Mouse (Mus musculus) thymus, postnatal 4 days (tissue): ENCODE measurements around the gene BC028528.
"Not testable (repeated sequence)": the region's sequence is repeated elsewhere in the genome, so short reads cannot be mapped to it uniquely, and the experiment has no call there.

Source experiments
- DNase-seq: peaks from one replicate; pipeline ENCODE4 v3.0.0; 2021

Gene BC028528

GRCm38 (mm10) chr3:95872048-95872447 lies 19.8 kb downstream of the BC028528 start:
- DNase-seq = no peak

- DNase-seq = peak; percentile 84
Observed at GRCm38 (mm10) chr3:95871392-95871867, 20.4 kb downstream of the BC028528 start, which contains the start of gene Mrps21. TSS of gene Mrps21 (minus strand) at chr3:95871519.

GRCm38 (mm10) chr3:95870976-95871375 lies 20.8 kb downstream of the BC028528 start:
- no peak for DNase-seq

GRCm38 (mm10) chr3:95867408-95867807 lies 24.4 kb downstream of the BC028528 start:
- no peak for DNase-seq

- DNase-seq = no peak
Observed at GRCm38 (mm10) chr3:95866071-95866470, 25.7 kb downstream of the BC028528 start.

- no peak for DNase-seq
Observed at GRCm38 (mm10) chr3:95865571-95865970, 26.2 kb downstream of the BC028528 start.

- no peak for DNase-seq
Observed at GRCm38 (mm10) chr3:95865050-95865449, 26.8 kb downstream of the BC028528 start.

- no peak for DNase-seq
Observed at GRCm38 (mm10) chr3:95863578-95863977, 28.2 kb downstream of the BC028528 start.

GRCm38 (mm10) chr3:95861796-95862195 lies 30.0 kb downstream of the BC028528 start:
- DNase-seq = peak; percentile 74

GRCm38 (mm10) chr3:95861216-95861615 lies 30.6 kb downstream of the BC028528 start:
- peak; percentile 65 for DNase-seq

- DNase-seq = peak; percentile 25
Observed at GRCm38 (mm10) chr3:95860323-95860722, 31.5 kb downstream of the BC028528 start.

- DNase-seq = not testable (repeated sequence)
Observed at GRCm38 (mm10) chr3:95858278-95858677, 33.5 kb downstream of the BC028528 start.

GRCm38 (mm10) chr3:95857050-95857449 lies 34.8 kb downstream of the BC028528 start:
- not testable (repeated sequence) for DNase-seq

- no peak for DNase-seq
Observed at GRCm38 (mm10) chr3:95856115-95856514, 35.7 kb downstream of the BC028528 start.

GRCm38 (mm10) chr3:95855502-95856089 lies 36.2 kb downstream of the BC028528 start, which contains the start of gene Prpf3:
TSS of gene Prpf3 (minus strand) at chr3:95855885.
- peak; percentile 95 for DNase-seq

GRCm38 (mm10) chr3:95851317-95851716 lies 40.5 kb downstream of the BC028528 start:
- no peak for DNase-seq

- no peak for DNase-seq
Observed at GRCm38 (mm10) chr3:95850611-95851010, 41.2 kb downstream of the BC028528 start.

- peak; percentile 50 for DNase-seq
Observed at GRCm38 (mm10) chr3:95842503-95843214, 49.1 kb downstream of the BC028528 start.

GRCm38 (mm10) chr3:95839250-95839649 lies 52.6 kb downstream of the BC028528 start:
- no peak for DNase-seq
